Mouse (Mus musculus): ENCODE measurements around the gene Arhgap29.

DNA sequence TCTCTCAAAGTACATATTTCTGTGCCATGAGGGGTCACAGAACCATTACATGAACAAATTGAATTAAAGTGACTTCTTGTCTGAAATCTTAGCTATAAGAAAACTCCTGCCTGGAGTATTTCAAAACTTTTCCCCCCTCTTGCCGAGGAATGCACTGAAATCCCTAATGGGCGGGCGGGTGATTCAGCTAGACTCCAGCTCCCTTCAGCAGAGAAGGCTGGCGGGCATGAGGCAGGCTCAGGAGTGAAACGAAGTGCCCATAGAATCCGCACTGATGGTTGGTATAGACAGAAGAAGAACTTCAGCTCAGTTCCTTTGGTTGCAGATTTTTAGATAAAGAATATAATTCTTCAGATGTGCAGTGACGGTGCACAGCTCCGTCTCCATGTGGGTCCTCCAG is 48.6 kb upstream of the Arhgap29 start:
- TF ChIP-seq CTCF (IDR thresholded peaks at IDR 0.05; ENCODE audit: low read depth, low read length) (no peak), POLR2A (IDR thresholded peaks at IDR 0.05; ENCODE audit: extremely low read depth, insufficient read depth, low read length) (no peak)
